Mouse (Mus musculus) forebrain, embryonic 16.5 days (tissue): Measurements from ENCODE around the gene Thrap3. TPM values are rescaled to one million over a fixed set of nuclear protein-coding genes. Genes with fewer than 3 reads are reported as not detected.

Experiments
- ATAC-seq: fragments of 200-750 bp; cut with Nextera tagmentation; 2 replicates; pipeline ENCODE4 v1.8.0; 2017; ENCODE audit warnings: mild to moderate bottlenecking, moderate library complexity
- H3K27ac ChIP-seq: fragments of 300-500 bp; sonication (generic); 2 replicates; pipeline ENCODE4 v1.5.1; 2014; ENCODE audit warnings: low read length, control low read depth
- H3K27me3 ChIP-seq: fragments of 300-500 bp; sonication (generic); replicated peaks from 2 replicates; pipeline ENCODE4 v1.6.1; 2014; ENCODE audit warnings: low read length; ENCODE audit not compliant: control insufficient read depth, insufficient read depth
- H3K36me3 ChIP-seq: fragments of 300-500 bp; sonication (generic); 2 replicates; pipeline ENCODE4 v1.6.1; 2014; ENCODE audit not compliant: control insufficient read depth, insufficient read depth
- H3K4me1 ChIP-seq: fragments of 300-500 bp; sonication (generic); replicated peaks from 2 replicates; pipeline ENCODE4 v1.6.1; 2014; ENCODE audit warnings: low read length; ENCODE audit not compliant: control insufficient read depth, insufficient read depth
- H3K4me2 ChIP-seq: fragments of 300-500 bp; sonication (generic); 2 replicates; pipeline ENCODE4 v1.6.1; 2014; ENCODE audit warnings: mild to moderate bottlenecking, low read length, control low read depth
- H3K4me3 ChIP-seq: fragments of 300-500 bp; sonication (generic); replicated peaks from 2 replicates; pipeline ENCODE4 v1.5.1; 2014; ENCODE audit warnings: mild to moderate bottlenecking, low read length, control low read depth
- H3K9ac ChIP-seq: fragments of 300-500 bp; sonication (generic); replicated peaks from 2 replicates; pipeline ENCODE4 v1.6.1; 2014; ENCODE audit warnings: low read depth, low read length, control low read depth
- H3K9me3 ChIP-seq: fragments of 300-500 bp; sonication (generic); 2 replicates; pipeline ENCODE4 v1.6.1; 2016; ENCODE audit warnings: low read length; ENCODE audit not compliant: control insufficient read depth
- WGBS: fragments of 180-500 bp; shearing (Covaris S2); extraction: QIAGEN DNeasy Blood & Tissue Kit; methylation state at CpG from one replicate; pipeline ENCODE4 v1.1.7; 2014; 5-methylcytosine and 5-hydroxymethylcytosine counted together
- polyA plus RNA-seq: library from polyadenylated mRNA; unstranded; fragments of >200 nt; fragmentation: Nextera tagmentation; extraction: Ambion mirVana; gene quantifications from 2 replicates; pipeline ENCODE4 v1.2.1, GENCODE M21; 2015

The Thrap3 gene
- polyA plus RNA-seq, 1 experiment from 2014 or later, result 172 TPM

GRCm38 (mm10) chr4:126152864-126153263 lies 49.7 kb downstream of the Thrap3 start:
- Histone ChIP-seq H3K27ac (no peak overlapping the region), H3K4me2 (no peak overlapping the region), H3K36me3 (no peaks in the 10 kb centered on the region), H3K9me3 (no peaks in the 10 kb centered on the region), H3K4me1 (peaks cover 15% of the 10 kb centered on the region), H3K27me3 (peaks cover 26% of the 10 kb centered on the region), H3K9ac (no peak overlapping the region), H3K4me3 (no peak overlapping the region)
- whole genome bisulfite sequencing, result 52% methylated on average over 14 of the region's 14 CpGs
- ATAC-seq, result no peak

DNA sequence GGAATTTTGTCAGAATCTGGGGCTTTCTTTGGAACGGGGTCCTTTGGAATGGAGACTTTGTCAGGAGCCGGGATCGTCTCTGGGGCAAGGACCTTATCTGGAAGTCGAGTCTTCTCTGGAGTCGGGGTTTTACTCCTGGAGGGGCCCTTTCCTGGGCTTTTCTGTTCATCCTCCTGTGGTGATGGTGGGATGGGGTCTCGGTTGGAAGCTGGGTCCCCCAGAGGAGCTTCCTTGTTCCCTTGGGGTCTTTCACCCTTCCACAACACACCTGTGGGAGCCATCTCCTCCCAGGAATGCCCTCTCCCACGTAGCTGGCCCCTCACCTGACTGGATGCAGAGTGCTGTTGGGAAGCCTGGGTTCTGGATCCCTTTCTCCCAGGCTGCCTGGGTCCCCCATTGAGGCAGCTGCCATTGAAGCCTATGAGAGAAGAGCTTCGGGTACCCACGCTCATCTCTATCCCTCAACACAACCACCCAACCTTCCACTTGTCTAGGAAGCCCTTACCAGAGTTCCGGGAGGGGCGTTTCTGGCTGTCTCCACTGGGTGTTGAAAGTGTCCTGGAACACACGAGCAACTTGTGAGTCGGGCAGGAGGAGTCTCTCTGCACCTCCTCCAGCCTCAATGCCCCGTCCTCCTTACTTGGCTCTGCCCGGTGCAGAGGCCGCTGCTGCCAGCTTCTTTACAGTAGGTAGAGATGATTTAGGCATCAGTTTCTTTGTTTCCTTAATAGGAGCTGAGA lies 50.7 kb downstream of the Thrap3 start:
- Histone ChIP-seq H3K4me1 (peaks cover 17% of the 10 kb centered on the region), H3K4me3 (no peak overlapping the region), H3K27me3 (peaks cover 31% of the 10 kb centered on the region), H3K4me2 (no peak overlapping the region), H3K36me3 (no peaks in the 10 kb centered on the region), H3K27ac (no peak overlapping the region), H3K9me3 (no peaks in the 10 kb centered on the region), H3K9ac (no peak overlapping the region)
- no peak for ATAC-seq
- WGBS, result 81% methylated on average over 16 of the region's 16 CpGs

DNA sequence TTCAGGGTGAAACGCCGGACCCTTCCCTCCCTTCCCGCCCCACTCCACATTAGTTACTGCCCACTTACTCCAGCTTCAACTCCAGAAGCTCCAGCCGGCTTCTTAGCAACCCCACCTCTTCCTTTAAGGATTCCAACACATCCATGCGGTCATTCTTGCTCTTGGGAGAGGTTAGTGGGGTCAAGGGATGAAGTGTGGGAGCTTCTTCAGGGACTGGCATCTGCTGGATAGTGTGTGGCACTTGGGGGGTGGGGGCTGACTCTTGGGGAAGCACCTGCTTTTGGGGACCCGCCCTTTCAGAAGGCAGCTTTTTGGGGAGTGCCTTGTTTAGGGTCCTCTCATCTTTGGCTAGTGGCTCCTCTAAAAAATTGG lies 51.6 kb downstream of the Thrap3 start:
- Histone ChIP-seq H3K27me3 (peaks cover 34% of the 10 kb centered on the region), H3K36me3 (no peaks in the 10 kb centered on the region), H3K9me3 (no peaks in the 10 kb centered on the region), H3K27ac (no peak overlapping the region), H3K9ac (no peak overlapping the region), H3K4me1 (peaks cover 17% of the 10 kb centered on the region), H3K4me3 (no peak overlapping the region), H3K4me2 (no peak overlapping the region)
- 67% methylated on average over 6 of the region's 6 CpGs for WGBS
- ATAC-seq, result no peak

DNA sequence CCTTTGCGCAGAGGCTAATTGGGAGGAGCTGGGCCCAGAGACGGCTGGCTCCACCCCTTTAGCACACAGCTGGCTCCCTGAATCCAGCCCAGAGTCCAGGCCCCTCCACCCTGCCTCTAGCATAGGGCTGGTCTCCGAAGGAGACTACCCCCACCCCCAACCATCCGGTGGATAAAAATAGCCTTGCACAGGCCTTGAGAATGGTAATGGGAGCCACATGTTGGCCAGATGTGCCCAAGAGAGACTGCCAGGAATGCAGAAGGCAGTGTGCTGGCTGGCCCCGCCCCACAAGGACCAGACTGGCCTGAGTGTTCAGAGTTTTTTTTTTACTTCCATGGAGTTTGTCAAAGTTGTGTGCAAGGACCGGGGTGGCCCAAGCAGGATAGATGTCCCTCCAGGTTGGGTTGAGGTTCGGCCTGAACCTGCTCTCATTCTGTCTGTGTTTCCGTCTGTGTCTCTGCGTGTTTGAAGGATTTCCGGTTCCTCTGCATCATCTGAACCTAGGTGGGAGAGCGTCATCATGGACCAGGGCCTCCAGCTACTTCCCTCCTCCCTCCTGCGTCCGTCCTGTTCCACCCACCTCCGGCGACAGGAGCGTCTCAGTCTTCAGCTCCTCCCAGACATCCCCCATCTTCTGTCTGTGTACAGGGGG lies 52.1 kb downstream of the Thrap3 start:
- 57% methylated on average over 16 of the region's 16 CpGs for WGBS

GRCm38 (mm10) chr4:126149798-126150197 lies 52.8 kb downstream of the Thrap3 start:
- H3K27ac ChIP-seq, result no peak overlapping the region
- H3K36me3 ChIP-seq, result no peaks in the 10 kb centered on the region
- H3K27me3 ChIP-seq, result peaks cover 34% of the 10 kb centered on the region
- H3K9me3 ChIP-seq, result no peaks in the 10 kb centered on the region
- no peak overlapping the region; the same call in 1 of the 2 replicates for H3K4me2 ChIP-seq
- no peak overlapping the region; the same call in 1 of the 2 replicates for H3K4me3 ChIP-seq
- H3K9ac ChIP-seq, result no peak overlapping the region
- ATAC-seq, result no peak
- WGBS, result 58% methylated on average over 10 of the region's 10 CpGs
- H3K4me1 ChIP-seq, result peaks cover 17% of the 10 kb centered on the region

More for the DNA sequence above, 52.1 kb downstream of the Thrap3 start:
- Histone ChIP-seq H3K4me2 (no peak overlapping the region), H3K9ac (no peak overlapping the region), H3K36me3 (no peaks in the 10 kb centered on the region), H3K9me3 (no peaks in the 10 kb centered on the region), H3K4me3 (no peak overlapping the region), H3K27ac (no peak overlapping the region), H3K27me3 (peaks cover 34% of the 10 kb centered on the region), H3K4me1 (peaks cover 17% of the 10 kb centered on the region)
- ATAC-seq, result peak; percentile 31; the same call in 1 of the 2 replicates

DNA sequence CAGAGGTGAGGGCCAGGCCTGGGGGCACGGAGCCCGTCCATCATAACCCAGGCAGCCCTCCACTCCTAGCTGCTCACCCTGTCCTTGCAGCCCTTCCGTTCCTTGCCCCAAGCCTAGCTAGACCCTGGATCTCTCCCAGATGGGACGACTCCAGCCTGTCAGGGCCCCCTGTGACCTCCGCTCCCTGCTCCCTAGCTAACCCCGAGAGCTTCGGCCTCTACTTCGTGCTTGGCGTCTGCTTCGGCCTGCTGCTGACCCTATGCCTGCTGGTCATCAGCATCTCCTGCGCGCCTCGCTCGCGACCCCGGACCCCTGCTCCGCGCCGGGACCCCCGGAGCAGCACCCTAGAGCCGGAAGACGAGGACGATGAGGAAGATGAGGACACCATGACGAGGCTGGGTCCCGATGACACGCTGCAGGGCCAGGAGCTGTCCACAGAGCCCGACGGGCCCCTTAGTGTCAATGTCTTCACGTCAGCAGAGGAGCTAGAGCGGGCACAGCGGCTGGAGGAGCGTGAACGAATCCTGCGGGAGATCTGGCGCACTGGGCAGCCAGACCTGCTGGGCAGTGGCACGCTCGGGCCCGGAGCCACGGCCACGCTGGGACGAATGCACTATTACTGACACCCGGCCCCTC lies 53.4 kb downstream of the Thrap3 start:
- Histone ChIP-seq H3K27ac (no peak overlapping the region), H3K9ac (peak overlapping the region; percentile 52), H3K4me3 (peak overlapping the region; percentile 47), H3K9me3 (no peaks in the 10 kb centered on the region), H3K36me3 (no peaks in the 10 kb centered on the region), H3K27me3 (peaks cover 34% of the 10 kb centered on the region), H3K4me1 (peaks cover 17% of the 10 kb centered on the region), H3K4me2 (peak overlapping the region; percentile 73)
- ATAC-seq, result no peak
- 24% methylated on average over 42 of the region's 42 CpGs for WGBS

DNA sequence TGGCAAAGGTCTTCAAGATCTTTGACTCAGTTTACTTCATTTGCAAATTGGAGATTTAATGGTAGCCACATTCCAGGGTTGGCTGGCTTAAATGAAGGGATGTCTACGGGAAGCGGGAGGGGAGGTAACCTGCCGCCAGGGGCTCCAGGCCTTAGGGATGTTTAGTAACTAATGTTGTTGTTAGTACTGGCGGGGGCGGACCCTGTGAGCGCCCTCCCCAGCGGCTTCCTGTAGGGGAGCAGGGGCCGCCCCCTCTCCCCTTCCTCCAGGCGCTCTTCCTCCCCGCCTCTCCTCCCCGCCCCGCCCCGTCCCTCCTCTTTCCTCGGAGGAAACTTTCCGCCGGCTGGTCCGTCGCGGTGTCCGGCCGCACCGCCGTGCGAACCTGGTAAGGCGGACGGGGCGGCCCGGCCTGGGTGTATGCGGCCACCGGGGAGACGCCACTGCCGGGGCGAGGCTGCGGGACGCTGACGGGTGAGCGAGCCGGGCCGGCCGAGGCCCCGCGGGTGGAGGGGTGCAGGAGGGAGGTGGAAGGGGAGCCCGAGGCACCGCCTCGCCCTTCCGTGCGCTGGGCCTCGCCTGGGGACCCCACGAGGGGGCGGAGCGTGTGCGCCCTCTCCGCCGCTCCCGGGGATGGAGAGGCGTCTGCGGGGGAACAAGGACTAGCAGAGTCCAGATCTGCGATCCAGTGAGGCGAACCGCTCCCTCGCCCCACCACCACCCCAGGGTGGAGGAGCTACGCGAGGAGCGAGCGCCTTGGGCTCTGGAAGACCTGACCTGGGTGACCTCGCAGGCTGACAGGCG lies 54.2 kb downstream of the Thrap3 start:
- H3K36me3 ChIP-seq, result no peaks in the 10 kb centered on the region
- peak; percentile 36; the same call in 1 of the 2 replicates for ATAC-seq
- WGBS, result 2% methylated on average over 58 of the region's 67 CpGs
- H3K27me3 ChIP-seq, result peaks cover 34% of the 10 kb centered on the region
- peak overlapping the region; percentile 47 for H3K4me3 ChIP-seq
- no peak overlapping the region for H3K27ac ChIP-seq
- peaks cover 17% of the 10 kb centered on the region for H3K4me1 ChIP-seq
- H3K9ac ChIP-seq, result peak overlapping the region; percentile 52
- peak overlapping the region; percentile 73 for H3K4me2 ChIP-seq
- H3K9me3 ChIP-seq, result no peaks in the 10 kb centered on the region

DNA sequence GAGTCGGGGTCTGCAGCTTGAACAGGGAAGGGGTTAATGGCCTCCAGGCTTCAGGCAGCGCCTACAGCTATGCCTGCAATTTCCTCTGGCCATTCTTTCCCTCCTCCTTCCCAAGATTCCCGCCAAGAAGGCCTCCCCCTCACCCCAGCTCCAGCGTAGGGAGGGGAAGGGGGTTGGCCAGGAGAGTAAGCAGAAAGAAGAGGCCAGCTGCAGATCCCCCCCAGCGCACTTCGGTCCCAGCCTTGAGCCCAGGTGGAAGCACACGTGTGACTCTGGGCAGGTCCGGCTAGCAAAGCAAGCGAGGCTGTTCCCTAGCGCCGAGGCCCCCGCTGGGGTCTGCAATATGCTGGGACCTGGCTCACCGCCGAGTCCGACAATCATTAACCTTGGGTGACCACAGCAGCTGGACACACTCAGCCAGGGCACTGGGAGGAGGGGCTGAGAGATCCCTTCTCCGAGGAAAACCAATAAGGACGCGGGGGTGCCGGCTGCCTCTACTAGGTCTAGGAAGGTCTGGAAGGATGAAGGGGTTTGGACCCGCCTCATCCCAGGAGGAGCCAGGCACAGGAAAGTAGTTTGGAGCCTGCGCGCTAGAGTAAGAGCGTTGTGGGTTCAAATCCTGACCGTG lies 54.9 kb downstream of the Thrap3 start, which contains the start of gene Eva1b:
Eva1b (plus strand) TSS at position 212 of the 628 bp plus-strand sequence.
- H3K9ac ChIP-seq, result peak within 1 kb of the TSS; percentile 52
- peak within 1 kb of the TSS; percentile 47 for H3K4me3 ChIP-seq
- ATAC-seq, result no peak
- peak within 1 kb of the TSS; percentile 73 for H3K4me2 ChIP-seq
- H3K36me3 ChIP-seq, result no peaks in the 10 kb centered on the region
- no peak within 1 kb of the TSS for H3K27ac ChIP-seq
- no peaks in the 10 kb centered on the region for H3K9me3 ChIP-seq
- peaks cover 17% of the 10 kb centered on the region for H3K4me1 ChIP-seq
- WGBS, result 3% methylated on average over 24 of the region's 24 CpGs
- peaks cover 34% of the 10 kb centered on the region for H3K27me3 ChIP-seq
